Mouse (Mus musculus) CH12.LX (cell line): Measurements from ENCODE around the gene Lrch3.
"Not testable (repeated sequence)": the region's sequence is repeated elsewhere in the genome, so short reads cannot be mapped to it uniquely, and the experiment has no call there.

Experiments
- BHLHE40 ChIP-seq: IDR thresholded peaks from 2 replicates; pipeline ENCODE4 v1.6.1; 2011; ENCODE audit warnings: mild to moderate bottlenecking, low read depth, low read length, improper control_type of control experiment
- CTCF ChIP-seq, 2 experiments: IDR thresholded peaks in 1 of 2; conservative IDR thresholded peaks in 1 of 2; 2 replicates each; pipeline ENCODE4 v1.5.1; 2011 to 2012; ENCODE audit warnings: low read depth in 2 of 2, low read length in 2 of 2, improper control_type of control experiment in 1 of 2, inconsistent platforms in 1 of 2, mild to moderate bottlenecking in 1 of 2, moderate library complexity in 1 of 2
- GABPA ChIP-seq: IDR thresholded peaks from 2 replicates; pipeline ENCODE4 v1.6.1; 2012; ENCODE audit warnings: low read depth, low read length, improper control_type of control experiment, inconsistent platforms; ENCODE audit not compliant: insufficient replicate concordance
- POLR2A ChIP-seq: IDR thresholded peaks from 2 replicates; pipeline ENCODE4 v1.6.1; 2011; ENCODE audit warnings: low read depth, mild to moderate bottlenecking, improper control_type of control experiment, low read length
- ZMIZ1 ChIP-seq: IDR thresholded peaks from 2 replicates; pipeline ENCODE4 v1.6.1; 2012; ENCODE audit warnings: low read depth, mild to moderate bottlenecking, inconsistent platforms, low read length, improper control_type of control experiment
- ZNF384 ChIP-seq: IDR thresholded peaks from 2 replicates; pipeline ENCODE4 v1.6.1; 2012; ENCODE audit warnings: low read depth, low read length, improper control_type of control experiment, inconsistent platforms

DNA sequence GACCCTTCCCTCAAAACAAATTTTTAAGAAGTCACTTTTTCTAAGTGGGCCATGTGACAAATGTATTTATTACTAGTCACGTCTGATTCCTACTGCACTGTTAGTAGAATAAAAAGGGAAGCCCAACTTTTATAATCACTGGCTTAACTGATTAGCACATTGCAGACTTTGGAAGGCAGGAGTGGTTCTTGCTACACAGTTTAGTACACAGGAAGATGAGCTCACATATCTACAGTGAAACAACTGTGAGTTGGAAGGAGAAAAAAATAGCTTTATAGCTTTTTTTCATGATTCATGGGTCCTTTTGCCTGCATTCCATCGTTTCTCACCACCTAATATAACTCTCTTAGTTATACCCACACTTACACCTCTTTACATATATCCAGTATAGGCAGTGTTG is 27.3 kb downstream of the Lrch3 start:
- not testable (repeated sequence) for TF ChIP-seq POLR2A; BHLHE40; ZNF384; CTCF (conservative IDR thresholded peaks at IDR 0.05 in 1 of 2, IDR thresholded peaks at IDR 0.05 in 1 of 2; ENCODE audit: low read depth in 2 of 2, low read length in 2 of 2); ZMIZ1; GABPA
